Mouse (Mus musculus): Measurements from ENCODE around the gene Sim1. TPM values are rescaled to one million over a fixed set of nuclear protein-coding genes. Genes with fewer than 3 reads are reported as not detected.

The Sim1 gene
- total RNA-seq, 2 experiments from 2014 or later: not detected

- DNase-seq (ENCODE audit: low spot score in 2 of 2): no peak
These were observed 6.4 kb downstream of the Sim1 start for GRCm38 (mm10) chr10:50900746-50901600.

GRCm38 (mm10) chr10:50901601-50902475 lies 7.3 kb downstream of the Sim1 start:
- DNase-seq (ENCODE audit: low spot score in 2 of 2): no peak

- DNase-seq (ENCODE audit: low spot score in 2 of 2): no peak
These were observed 8.5 kb downstream of the Sim1 start for GRCm38 (mm10) chr10:50902741-50903715.

GRCm38 (mm10) chr10:50903846-50904763 lies 9.6 kb downstream of the Sim1 start:
- DNase-seq (ENCODE audit: low spot score in 2 of 2): no peak

- DNase-seq (ENCODE audit: low spot score in 2 of 2): no peak
These were observed 10.5 kb downstream of the Sim1 start for GRCm38 (mm10) chr10:50904764-50905701.

- no peak for DNase-seq (ENCODE audit: low spot score in 2 of 2)
These were observed 15.8 kb downstream of the Sim1 start for GRCm38 (mm10) chr10:50910400-50910799.

GRCm38 (mm10) chr10:50910861-50911410 lies 16.4 kb downstream of the Sim1 start:
- DNase-seq (ENCODE audit: low spot score in 2 of 2): no peak

- DNase-seq (ENCODE audit: low spot score in 2 of 2): no peak
These were observed 21.1 kb downstream of the Sim1 start for GRCm38 (mm10) chr10:50915607-50916006.

GRCm38 (mm10) chr10:50929281-50929680 lies 34.7 kb downstream of the Sim1 start:
- DNase-seq (ENCODE audit: low spot score in 2 of 2): no peak

- no peak for DNase-seq (ENCODE audit: low spot score in 2 of 2)
These were observed 41.1 kb downstream of the Sim1 start for GRCm38 (mm10) chr10:50935673-50936072.

- DNase-seq (ENCODE audit: low spot score in 2 of 2): no peak
These were observed 79.1 kb downstream of the Sim1 start for GRCm38 (mm10) chr10:50973625-50974024.

- DNase-seq (ENCODE audit: low spot score in 2 of 2): no peak
These were observed 87.3 kb downstream of the Sim1 start for GRCm38 (mm10) chr10:50981849-50982248.

GRCm38 (mm10) chr10:50983620-50984019 lies 89.1 kb downstream of the Sim1 start:
- DNase-seq (ENCODE audit: low spot score in 2 of 2): no peak

- no peak for DNase-seq (ENCODE audit: low spot score in 2 of 2)
These were observed 113.2 kb downstream of the Sim1 start for GRCm38 (mm10) chr10:51007798-51008197.

- DNase-seq (ENCODE audit: low spot score in 2 of 2): no peak
These were observed 117.0 kb downstream of the Sim1 start for GRCm38 (mm10) chr10:51011391-51012150.

GRCm38 (mm10) chr10:51014901-51015300 lies 120.3 kb downstream of the Sim1 start:
- DNase-seq (ENCODE audit: low spot score in 2 of 2): no peak

GRCm38 (mm10) chr10:51015362-51015761 lies 120.8 kb downstream of the Sim1 start:
- no peak for DNase-seq (ENCODE audit: low spot score in 2 of 2)

Data from adrenal gland, adult 18-20 months (tissue).